Mouse (Mus musculus) ES-CJ7 (cell line): ENCODE results near the gene Mapk3.
A peak's percentile ranks its signal among the peaks of the same experiment; 100 is the strongest.
"Not testable (repeated sequence)": the region's sequence is repeated elsewhere in the genome, so short reads cannot be mapped to it uniquely, and the experiment has no call there.

ENCODE experiments used
- DNase-seq: peaks from one replicate; pipeline ENCODE4 v3.0.0; 2011; ENCODE audit warnings: low read depth, low spot score

The Mapk3 gene

GRCm38 (mm10) chr7:126759050-126759671, at the start of gene Mapk3:
Gene Mapk3 (plus strand): TSS chr7:126759601.
- DNase-seq, result peak; percentile 94

GRCm38 (mm10) chr7:126710266-126710665, 49.1 kb upstream of the Mapk3 start:
- DNase-seq, result no peak

- no peak for DNase-seq
Measured at GRCm38 (mm10) chr7:126711910-126712309, 47.5 kb upstream of the Mapk3 start.

- DNase-seq, result no peak
Measured at GRCm38 (mm10) chr7:126715679-126716078, 43.7 kb upstream of the Mapk3 start.

- no peak for DNase-seq
Measured at GRCm38 (mm10) chr7:126717566-126717965, 41.8 kb upstream of the Mapk3 start.

- peak; percentile 69 for DNase-seq
Measured at GRCm38 (mm10) chr7:126718787-126719337, 40.5 kb upstream of the Mapk3 start.

- no peak for DNase-seq
Measured at GRCm38 (mm10) chr7:126721635-126722034, 37.8 kb upstream of the Mapk3 start.

- DNase-seq, result no peak
Measured at GRCm38 (mm10) chr7:126725077-126725476, 34.3 kb upstream of the Mapk3 start.

GRCm38 (mm10) chr7:126725667-126726066, 33.7 kb upstream of the Mapk3 start:
- no peak for DNase-seq

- not testable (repeated sequence) for DNase-seq
Measured at GRCm38 (mm10) chr7:126730256-126730789, 29.1 kb upstream of the Mapk3 start.

- DNase-seq, result no peak
Measured at GRCm38 (mm10) chr7:126736122-126736521, 23.3 kb upstream of the Mapk3 start.

- no peak for DNase-seq
Measured at GRCm38 (mm10) chr7:126739551-126739950, 19.9 kb upstream of the Mapk3 start.

- no peak for DNase-seq
Measured at GRCm38 (mm10) chr7:126740132-126740735, 19.2 kb upstream of the Mapk3 start.

- no peak for DNase-seq
Measured at GRCm38 (mm10) chr7:126740977-126741376, 18.4 kb upstream of the Mapk3 start.

GRCm38 (mm10) chr7:126741452-126741851, 17.9 kb upstream of the Mapk3 start:
- DNase-seq, result no peak

GRCm38 (mm10) chr7:126741964-126742482, 17.4 kb upstream of the Mapk3 start:
- DNase-seq, result no peak

- DNase-seq, result no peak
Measured at GRCm38 (mm10) chr7:126746066-126746465, 13.3 kb upstream of the Mapk3 start.

GRCm38 (mm10) chr7:126746798-126747197, 12.6 kb upstream of the Mapk3 start:
- no peak for DNase-seq

- DNase-seq, result no peak
Measured at GRCm38 (mm10) chr7:126748824-126749223, 10.6 kb upstream of the Mapk3 start.

GRCm38 (mm10) chr7:126749582-126750343, 9.6 kb upstream of the Mapk3 start:
- no peak for DNase-seq

- peak; percentile 87 for DNase-seq
Measured at GRCm38 (mm10) chr7:126754866-126755265, 4.5 kb upstream of the Mapk3 start.

GRCm38 (mm10) chr7:126758539-126758938, 862 bp upstream of the Mapk3 start:
- DNase-seq, result no peak
